20 mouse cellular contexts compared by ENCODE assay signal in genomic region chr13:44559178-44559565, GRCm38 (mm10).
DNase-seq lines count a peak whose midpoint lies in the region; ATAC-seq and TF ChIP-seq lines count a peak whose summit lies in the region.
"Had no signal": no experiment of that assay in that cellular context is flagged by ENCODE, and none has a peak within 500 bp of the region (broad histone marks: within the 10 kb centered on the region; RNA-seq: fewer than 3 reads in every experiment).

No protein-coding gene starts in this region.

- H3K4me3 ChIP-seq in E14TG2a.4 (replicated peaks; ENCODE audit: low read length): peak overlapping the region; percentile 72
- H3K4me3 ChIP-seq in neural tube, embryonic 15.5 days (replicated peaks): no peak overlapping the region

- no peak overlapping the region for H3K27ac ChIP-seq in neural tube, embryonic 15.5 days (replicated peaks)

- H3K9me3 ChIP-seq in E14TG2a.4 (ENCODE audit: low read length): no peaks in the 10 kb centered on the region
- no peaks in the 10 kb centered on the region for H3K9me3 ChIP-seq in neural tube, embryonic 15.5 days (replicated peaks)
- H3K9me3 ChIP-seq: G1E had no signal

- no peak for TF ChIP-seq CTCF in E14TG2a.4 (conservative IDR thresholded peaks at IDR 0.05; ENCODE audit: low read length)

- peaks cover 26% of the 10 kb centered on the region for H3K27me3 ChIP-seq in E14TG2a.4 (ENCODE audit: insufficient read depth, low read length)
- H3K27me3 ChIP-seq in neural tube, embryonic 15.5 days (replicated peaks): no peaks in the 10 kb centered on the region
- H3K27me3 ChIP-seq: CH12.LX, Patski had no signal

- no peaks in the 10 kb centered on the region for H3K36me3 ChIP-seq in E14TG2a.4 (ENCODE audit: insufficient read depth, low read length)
- no peaks in the 10 kb centered on the region for H3K36me3 ChIP-seq in neural tube, embryonic 15.5 days
- H3K36me3 ChIP-seq: G1E had no signal

- WGBS in neural tube, embryonic 15.5 days: 92% methylated on average over 6 of the region's 6 CpGs

- no peak overlapping the region for H3K4me2 ChIP-seq in neural tube, embryonic 15.5 days

- no peak overlapping the region for H3K9ac ChIP-seq in neural tube, embryonic 15.5 days (replicated peaks)

- peaks cover 63% of the 10 kb centered on the region for H3K4me1 ChIP-seq in E14TG2a.4 (replicated peaks; ENCODE audit: low read depth, low read length)
- peaks cover 9% of the 10 kb centered on the region; the same call in 1 of the 2 replicates for H3K4me1 ChIP-seq in neural tube, embryonic 15.5 days

- DNase-seq in ES-CJ7 (ENCODE audit: low read depth, low spot score): peak; percentile 47
- DNase-seq in R1 (ENCODE audit: low read depth, low spot score): peak; percentile 70
- DNase-seq in ZHBTc4 (ENCODE audit: low read depth, low spot score): peak; percentile 65
- DNase-seq in gastrocnemius, postnatal 4 days (ENCODE audit: low spot score in 2 of 2): no peak
- no peak for DNase-seq in kidney, postnatal 25 days
- no peak for DNase-seq in left cerebral cortex, adult 11 months (ENCODE audit: low spot score)
- DNase-seq: adrenal gland, adult 2 months; adrenal gland, adult 8-10 months; adrenal gland, postnatal 10 days; adrenal gland, postnatal 14 days; adrenal gland, postnatal 25 days; adrenal gland, postnatal 36 days; B cell, adult 2 months had no signal

- ATAC-seq in neural tube, embryonic 15.5 days (ENCODE audit: low FRiP score): no peak
- ATAC-seq: activated CD4-positive, CD25-positive, alpha-beta regulatory T cell, adult 4 months; CD4-positive, CD25-positive, alpha-beta regulatory T cell, adult 4 months; Patski had no signal

Comparison
In these comparisons a context has a peak if more than half of its experiments do, and no peak if none do; other contexts are left out.
1. DNase-seq: peak in ES-CJ7 (single experiment), R1 (single experiment) and ZHBTc4 (single experiment); none in gastrocnemius, postnatal 4 days (0 of 2), kidney, postnatal 25 days (0 of 2) and left cerebral cortex, adult 11 months (single experiment).